ENCODE assay signal across 32 mouse cellular contexts in the genomic region with DNA sequence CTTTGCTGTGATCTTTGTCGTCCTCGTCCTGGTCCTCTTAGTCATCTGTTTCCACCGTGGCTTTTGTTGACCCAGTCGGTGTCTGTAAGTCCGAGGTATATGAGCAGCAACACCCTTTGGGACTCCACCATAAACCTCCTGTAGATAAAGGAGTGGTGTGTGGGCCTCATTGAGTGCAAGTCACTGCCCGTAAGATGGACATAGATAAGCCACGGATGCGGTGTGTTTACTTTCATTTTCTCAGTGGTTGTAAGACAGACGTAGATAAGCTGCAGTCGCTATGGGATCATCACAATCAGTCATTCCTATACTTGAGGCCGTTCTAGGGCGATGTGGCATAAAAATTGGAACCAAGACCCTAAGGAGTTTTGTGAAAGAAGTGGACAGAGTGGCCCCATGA.
"Had no signal": no experiment of that assay in that cellular context is flagged by ENCODE, and none has a peak within 500 bp of the region (broad histone marks: within the 10 kb centered on the region; RNA-seq: fewer than 3 reads in every experiment).

No protein-coding gene starts in this region.

- ATAC-seq: liver, embryonic 12.5 days; liver, postnatal 0 days; lung, postnatal 0 days; midbrain, embryonic 13.5 days; midbrain, embryonic 15.5 days; midbrain, embryonic 16.5 days had no signal

- H3K9me3 ChIP-seq: limb, embryonic 15.5 days; liver, embryonic 15.5 days; lung, embryonic 15.5 days had no signal

- H3K4me3 ChIP-seq: limb, embryonic 10.5 days; limb, embryonic 12.5 days; limb, embryonic 13.5 days; limb, embryonic 15.5 days; liver, embryonic 12.5 days; liver, embryonic 13.5 days; liver, embryonic 15.5 days; lung, embryonic 15.5 days; megakaryocyte, embryonic 14.5 days; midbrain, embryonic 10.5 days; midbrain, embryonic 12.5 days; midbrain, embryonic 13.5 days; midbrain, embryonic 15.5 days; myocyte; neural tube, embryonic 12.5 days; neural tube, embryonic 13.5 days had no signal

- H3K4me2 ChIP-seq: limb, embryonic 12.5 days; limb, embryonic 13.5 days; limb, embryonic 15.5 days; liver, embryonic 11.5 days; liver, embryonic 12.5 days; liver, embryonic 13.5 days; liver, embryonic 15.5 days; lung, embryonic 14.5 days; lung, embryonic 15.5 days; midbrain, embryonic 11.5 days; midbrain, embryonic 12.5 days; midbrain, embryonic 13.5 days; midbrain, embryonic 15.5 days; neural tube, embryonic 12.5 days; neural tube, embryonic 13.5 days had no signal

- H3K27me3 ChIP-seq: limb, embryonic 12.5 days; limb, embryonic 13.5 days; limb, embryonic 15.5 days; liver, embryonic 12.5 days; liver, embryonic 13.5 days; liver, embryonic 15.5 days; lung, embryonic 15.5 days; megakaryocyte, embryonic 14.5 days; midbrain, embryonic 12.5 days; midbrain, embryonic 13.5 days; midbrain, embryonic 15.5 days; neural tube, embryonic 12.5 days; neural tube, embryonic 13.5 days had no signal

- H3K9ac ChIP-seq: limb, embryonic 12.5 days; limb, embryonic 13.5 days; limb, embryonic 15.5 days; liver, embryonic 12.5 days; liver, embryonic 13.5 days; liver, embryonic 14.5 days; liver, embryonic 15.5 days; liver, postnatal 0 days; lung, embryonic 14.5 days; lung, embryonic 15.5 days; midbrain, embryonic 12.5 days; midbrain, embryonic 13.5 days; midbrain, embryonic 15.5 days; neural tube, embryonic 12.5 days; neural tube, embryonic 13.5 days had no signal

- H3K36me3 ChIP-seq: limb, embryonic 10.5 days; limb, embryonic 12.5 days; limb, embryonic 13.5 days; limb, embryonic 15.5 days; liver, embryonic 12.5 days; liver, embryonic 13.5 days; liver, embryonic 15.5 days; lung, embryonic 15.5 days; midbrain, embryonic 10.5 days; midbrain, embryonic 12.5 days; midbrain, embryonic 13.5 days; midbrain, embryonic 15.5 days; neural tube, embryonic 12.5 days; neural tube, embryonic 13.5 days had no signal

- DNase-seq: left cerebral cortex, postnatal 4 days; liver; liver, embryonic 13.5 days; liver, postnatal 0 days; lung, adult 18-20 months; lung, adult 2 months; lung, embryonic 14.5 days; lung, postnatal 10 days; lung, postnatal 14 days; lung, postnatal 36 days; lung, postnatal 4 days had no signal

- H3K27ac ChIP-seq: limb, embryonic 10.5 days; limb, embryonic 12.5 days; limb, embryonic 13.5 days; limb, embryonic 15.5 days; liver, embryonic 12.5 days; liver, embryonic 13.5 days; liver, embryonic 14.5 days; liver, embryonic 15.5 days; lung, embryonic 15.5 days; macrophage; midbrain, embryonic 10.5 days; midbrain, embryonic 12.5 days; midbrain, embryonic 13.5 days; midbrain, embryonic 15.5 days; neural tube, embryonic 12.5 days; neural tube, embryonic 13.5 days had no signal

- H3K4me1 ChIP-seq: limb, embryonic 10.5 days; limb, embryonic 12.5 days; limb, embryonic 13.5 days; limb, embryonic 15.5 days; liver, embryonic 12.5 days; liver, embryonic 13.5 days; liver, embryonic 15.5 days; lung, embryonic 15.5 days; megakaryocyte, embryonic 14.5 days; midbrain, embryonic 10.5 days; midbrain, embryonic 12.5 days; midbrain, embryonic 13.5 days; midbrain, embryonic 15.5 days; neural tube, embryonic 12.5 days; neural tube, embryonic 13.5 days had no signal
